Mouse (Mus musculus) MEL (cell line): ENCODE results near the gene Wdr26. TPM values are rescaled to one million over a fixed set of nuclear protein-coding genes. Genes with fewer than 3 reads are reported as not detected.

Experiments used
- DNase-seq: peaks from one replicate; pipeline ENCODE4 v3.0.0; 2011; ENCODE audit warnings: low read depth, low spot score
- H3K27ac ChIP-seq: 2 replicates; pipeline ENCODE4 v1.5.1; 2012; ENCODE audit warnings: low read depth, mild to moderate bottlenecking, control low read depth, low read length, moderate library complexity; ENCODE audit not compliant: control insufficient read depth
- H3K27me3 ChIP-seq, 2 experiments: fragments of 150-350 bp in 1 of 2; sonication (generic) in 1 of 2; 2 replicates each; pipeline ENCODE4 v1.6.1; 2012; ENCODE audit warnings: low read length in 2 of 2, mild to moderate bottlenecking in 2 of 2, improper control_type of control experiment in 1 of 2, moderate library complexity in 1 of 2; ENCODE audit not compliant: insufficient read depth in 2 of 2, control insufficient read depth in 1 of 2
- H3K36me3 ChIP-seq, 2 experiments: 2 replicates each; pipeline ENCODE4 v1.6.1; 2012 to 2014; ENCODE audit warnings: low read length in 2 of 2, improper control_type of control experiment in 1 of 2, inconsistent platforms in 1 of 2, mild to moderate bottlenecking in 1 of 2; ENCODE audit not compliant: insufficient read depth in 2 of 2, control insufficient read depth in 1 of 2
- H3K4me1 ChIP-seq, 2 experiments: fragments of 150-350 bp in 1 of 2; sonication (generic) in 1 of 2; 2 replicates each; pipeline ENCODE4 v1.6.1; 2012; ENCODE audit warnings: low read length in 2 of 2, improper control_type of control experiment in 1 of 2, mild to moderate bottlenecking in 1 of 2; ENCODE audit not compliant: insufficient read depth in 2 of 2, control insufficient read depth in 1 of 2
- H3K4me3 ChIP-seq, 2 experiments: fragments of 150-350 bp in 1 of 2; sonication (generic) in 1 of 2; 2 replicates each; pipeline ENCODE4 v1.5.1; 2012; ENCODE audit warnings: low read depth in 2 of 2, low read length in 2 of 2, mild to moderate bottlenecking in 2 of 2, moderate library complexity in 2 of 2, control low read depth in 1 of 2, improper control_type of control experiment in 1 of 2; ENCODE audit not compliant: control insufficient read depth in 1 of 2, insufficient read depth in 1 of 2
- H3K79me2 ChIP-seq: 2 replicates; pipeline ENCODE4 v1.6.1; 2012; ENCODE audit warnings: mild to moderate bottlenecking, low read length, moderate library complexity; ENCODE audit not compliant: control insufficient read depth, poor library complexity, insufficient read depth
- H3K9ac ChIP-seq: 2 replicates; pipeline ENCODE4 v1.6.1; 2012; ENCODE audit warnings: low read depth, mild to moderate bottlenecking, control low read depth, low read length, moderate library complexity; ENCODE audit not compliant: control insufficient read depth, poor library complexity, severe bottlenecking
- H3K9me3 ChIP-seq: fragments of 150-350 bp; sonication (generic); replicated peaks from 2 replicates; pipeline ENCODE4 v1.6.1; 2012; ENCODE audit warnings: mild to moderate bottlenecking, low read length, improper control_type of control experiment, moderate library complexity; ENCODE audit not compliant: insufficient read depth
- BHLHE40 ChIP-seq: IDR thresholded peaks from 2 replicates; pipeline ENCODE4 v1.6.1; 2012; ENCODE audit warnings: low read depth, mild to moderate bottlenecking, inconsistent platforms, low read length, improper control_type of control experiment, borderline replicate concordance
- CHD2 ChIP-seq: IDR thresholded peaks from 2 replicates; pipeline ENCODE4 v1.6.1; 2011; ENCODE audit warnings: low read length, improper control_type of control experiment
- CTCF ChIP-seq, 3 experiments: IDR thresholded peaks in 2 of 3; conservative IDR thresholded peaks in 1 of 3; 2 replicates each; pipeline ENCODE4 v1.5.1; 2011 to 2012; ENCODE audit warnings: low read length in 3 of 3, low read depth in 2 of 3, mild to moderate bottlenecking in 2 of 3, improper control_type of control experiment in 1 of 3, inconsistent platforms in 1 of 3, mixed read lengths in 1 of 3, moderate library complexity in 1 of 3; ENCODE audit not compliant: control insufficient read depth in 1 of 3, insufficient read depth in 1 of 3, poor library complexity in 1 of 3, severe bottlenecking in 1 of 3
- ELF1 ChIP-seq: IDR thresholded peaks from 2 replicates; pipeline ENCODE4 v1.6.1; 2014; ENCODE audit warnings: low read depth, mild to moderate bottlenecking, inconsistent platforms, low read length, improper control_type of control experiment, moderate library complexity
- GABPA ChIP-seq: IDR thresholded peaks from 2 replicates; pipeline ENCODE4 v1.6.1; 2012; ENCODE audit warnings: low read depth, mild to moderate bottlenecking, inconsistent platforms, low read length, improper control_type of control experiment, moderate library complexity
- HCFC1 ChIP-seq: IDR thresholded peaks from 2 replicates; pipeline ENCODE4 v1.6.1; 2012; ENCODE audit warnings: low read depth, mild to moderate bottlenecking, inconsistent platforms, low read length, improper control_type of control experiment, moderate library complexity
- JUND ChIP-seq: IDR thresholded peaks from 2 replicates; pipeline ENCODE4 v1.6.1; 2011; ENCODE audit warnings: low read depth, mild to moderate bottlenecking, improper control_type of control experiment, low read length
- MAX ChIP-seq: IDR thresholded peaks from 2 replicates; pipeline ENCODE4 v1.6.1; 2011; ENCODE audit warnings: low read length, improper control_type of control experiment
- MAZ ChIP-seq: IDR thresholded peaks from 2 replicates; pipeline ENCODE4 v1.6.1; 2012; ENCODE audit warnings: low read depth, mild to moderate bottlenecking, inconsistent platforms, low read length, improper control_type of control experiment
- MEF2A ChIP-seq: IDR thresholded peaks from 2 replicates; pipeline ENCODE4 v1.6.1; 2014; ENCODE audit warnings: low read depth, mild to moderate bottlenecking, inconsistent platforms, low read length, improper control_type of control experiment; ENCODE audit not compliant: poor library complexity, insufficient replicate concordance, severe bottlenecking; ENCODE audit errors: extremely low read depth
- MXI1 ChIP-seq: IDR thresholded peaks from 2 replicates; pipeline ENCODE4 v1.6.1; 2011; ENCODE audit warnings: mild to moderate bottlenecking, low read depth, low read length, improper control_type of control experiment
- MYC ChIP-seq: IDR thresholded peaks from 2 replicates; pipeline ENCODE4 v1.6.1; 2011; ENCODE audit warnings: low read depth, mild to moderate bottlenecking, low read length, improper control_type of control experiment, moderate library complexity
- NELFE ChIP-seq: IDR thresholded peaks from 2 replicates; pipeline ENCODE4 v1.6.1; 2011; ENCODE audit warnings: low read depth, low read length, improper control_type of control experiment
- NRF1 ChIP-seq: IDR thresholded peaks from 2 replicates; pipeline ENCODE4 v1.6.1; 2014; ENCODE audit warnings: low read depth, mild to moderate bottlenecking, inconsistent platforms, low read length, improper control_type of control experiment, moderate library complexity; ENCODE audit not compliant: poor library complexity, insufficient read depth, severe bottlenecking
- POLR2A ChIP-seq, 2 experiments: IDR thresholded peaks; 2 replicates each; pipeline ENCODE4 v1.6.1; 2011 to 2012; ENCODE audit warnings: low read length in 2 of 2, mild to moderate bottlenecking in 2 of 2, control low read depth in 1 of 2, improper control_type of control experiment in 1 of 2, low read depth in 1 of 2, moderate library complexity in 1 of 2; ENCODE audit not compliant: control insufficient read depth in 1 of 2, insufficient read depth in 1 of 2, poor library complexity in 1 of 2
- POLR2AphosphoS2 ChIP-seq: IDR thresholded peaks from 2 replicates; pipeline ENCODE4 v1.6.1; 2011; ENCODE audit warnings: low read length, improper control_type of control experiment
- POLR2AphosphoS5 ChIP-seq: IDR thresholded peaks from 2 replicates; pipeline ENCODE4 v1.6.1; 2012; ENCODE audit warnings: low read depth, borderline replicate concordance, mild to moderate bottlenecking, inconsistent platforms, low read length, moderate library complexity, mixed read lengths
- RAD21 ChIP-seq: IDR thresholded peaks from 2 replicates; pipeline ENCODE4 v1.6.1; 2011; ENCODE audit warnings: mild to moderate bottlenecking, low read depth, low read length, improper control_type of control experiment
- SIN3A ChIP-seq: IDR thresholded peaks from 2 replicates; pipeline ENCODE4 v1.6.1; 2012; ENCODE audit warnings: low read length, improper control_type of control experiment, inconsistent platforms
- SMC3 ChIP-seq: IDR thresholded peaks from 2 replicates; pipeline ENCODE4 v1.6.1; 2011; ENCODE audit warnings: low read depth, low read length, improper control_type of control experiment
- TAL1 ChIP-seq: IDR thresholded peaks from 2 replicates; pipeline ENCODE4 v1.6.1; 2012; ENCODE audit warnings: mild to moderate bottlenecking, inconsistent platforms, low read length, moderate library complexity, mixed read lengths
- TBP ChIP-seq: IDR thresholded peaks from 2 replicates; pipeline ENCODE4 v1.8.0; 2011; ENCODE audit warnings: low read depth, low read length, improper control_type of control experiment
- TCF12 ChIP-seq: IDR thresholded peaks from 2 replicates; pipeline ENCODE4 v1.6.1; 2014; ENCODE audit warnings: low read depth, mild to moderate bottlenecking, inconsistent platforms, low read length, improper control_type of control experiment, moderate library complexity
- UBTF ChIP-seq: IDR thresholded peaks from 2 replicates; pipeline ENCODE4 v1.6.1; 2012; ENCODE audit warnings: low read depth, mild to moderate bottlenecking, inconsistent platforms, low read length, improper control_type of control experiment, moderate library complexity, borderline replicate concordance; ENCODE audit not compliant: insufficient read depth
- USF1 ChIP-seq: IDR thresholded peaks from 2 replicates; pipeline ENCODE4 v1.6.1; 2014; ENCODE audit warnings: low read depth, mild to moderate bottlenecking, inconsistent platforms, low read length, improper control_type of control experiment, moderate library complexity
- ZC3H11A ChIP-seq: IDR thresholded peaks from 2 replicates; pipeline ENCODE4 v1.6.1; 2012; ENCODE audit warnings: low read depth, mild to moderate bottlenecking, inconsistent platforms, low read length, improper control_type of control experiment
- ZKSCAN1 ChIP-seq: IDR thresholded peaks from 2 replicates; pipeline ENCODE4 v1.6.1; 2012; ENCODE audit warnings: low read depth, mild to moderate bottlenecking, inconsistent platforms, low read length, improper control_type of control experiment, moderate library complexity
- ZMIZ1 ChIP-seq: IDR thresholded peaks from 2 replicates; pipeline ENCODE4 v1.6.1; 2012; ENCODE audit warnings: low read depth, mild to moderate bottlenecking, inconsistent platforms, low read length, improper control_type of control experiment, moderate library complexity
- ZNF384 ChIP-seq: IDR thresholded peaks from 2 replicates; pipeline ENCODE4 v1.6.1; 2012; ENCODE audit warnings: low read depth, mild to moderate bottlenecking, inconsistent platforms, low read length, improper control_type of control experiment
- polyA plus RNA-seq, 2 experiments: library from polyadenylated mRNA; stranded (reverse) in 1 of 2; unstranded in 1 of 2; fragments of >175 nt in 1 of 2; fragments of >200 nt in 1 of 2; gene quantifications; 2 replicates each; pipeline versions ENCODE4 v1.2.1 to v1.2.4; 2012; ENCODE audit warnings: low replicate concordance in 2 of 2, low read depth in 1 of 2; ENCODE audit not compliant: insufficient read length in 2 of 2, insufficient read depth in 1 of 2, missing spikeins in 1 of 2
- total RNA-seq: library from RNA; depleted of rRNA; stranded (reverse); fragments of 300-350 nt; gene quantifications from 2 replicates; pipeline ENCODE4 v1.2.3, GENCODE M21; 2012

Gene Wdr26
- total and polyA plus RNA-seq, 3 experiments, result 21.6 to 35.1 TPM; not detected in 1

DNA sequence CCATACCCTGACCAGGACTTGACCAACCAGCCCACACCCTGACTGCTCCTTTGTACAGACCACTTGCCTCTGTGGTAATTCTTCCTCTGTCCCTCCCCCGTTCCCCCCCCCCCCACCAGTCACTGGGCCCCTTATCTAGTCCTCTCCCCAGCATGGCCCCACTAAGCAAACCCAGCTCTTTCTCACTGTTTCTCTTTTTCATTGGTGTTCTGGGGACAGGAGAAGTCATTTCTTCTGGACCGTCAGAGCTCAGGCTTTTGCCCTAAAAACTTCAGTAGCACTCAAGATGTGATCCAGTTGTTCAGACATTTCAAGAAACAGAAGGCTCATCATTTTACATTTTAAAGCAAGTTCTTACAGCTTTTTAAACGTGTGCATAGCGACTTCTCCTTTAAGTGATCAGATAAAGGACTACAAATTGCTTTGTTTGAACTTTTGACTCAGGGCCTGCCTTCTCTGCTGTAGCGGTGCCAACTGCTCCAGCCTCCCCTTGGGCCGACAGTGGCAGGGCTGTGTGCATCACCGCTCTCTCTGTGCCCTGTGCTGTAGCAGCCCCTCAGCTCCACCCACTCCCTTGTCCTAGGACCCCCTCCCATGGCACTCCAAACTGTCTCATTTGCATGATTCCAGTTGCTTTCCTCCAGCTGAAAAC is 34.8 kb upstream of the Wdr26 start (continued):
- TF ChIP-seq MYC (peak; percentile 61), MEF2A (no peak), ZKSCAN1 (0 out of 2 replicates have a peak, but pooled peaks have one; percentile 26), NELFE (peak; percentile 53), GABPA (no peak), TAL1 (no peak), ZMIZ1 (peak; percentile 16; the same call in 1 of the 2 replicates), CTCF (IDR thresholded peaks at IDR 0.05 in 2 of 3, conservative IDR thresholded peaks at IDR 0.05 in 1 of 3; ENCODE audit: control insufficient read depth in 1 of 3, insufficient read depth in 1 of 3, low read depth in 2 of 3, low read length in 3 of 3, poor library complexity in 1 of 3, severe bottlenecking in 1 of 3) (no peak), JUND (no peak), BHLHE40 (0 out of 2 replicates have a peak, but pooled peaks have one; percentile 21), CHD2 (no peak), ELF1 (0 out of 2 replicates have a peak, but pooled peaks have one; percentile 3), USF1 (no peak)
- TF ChIP-seq, all 39 proteins: peak for 20

DNA sequence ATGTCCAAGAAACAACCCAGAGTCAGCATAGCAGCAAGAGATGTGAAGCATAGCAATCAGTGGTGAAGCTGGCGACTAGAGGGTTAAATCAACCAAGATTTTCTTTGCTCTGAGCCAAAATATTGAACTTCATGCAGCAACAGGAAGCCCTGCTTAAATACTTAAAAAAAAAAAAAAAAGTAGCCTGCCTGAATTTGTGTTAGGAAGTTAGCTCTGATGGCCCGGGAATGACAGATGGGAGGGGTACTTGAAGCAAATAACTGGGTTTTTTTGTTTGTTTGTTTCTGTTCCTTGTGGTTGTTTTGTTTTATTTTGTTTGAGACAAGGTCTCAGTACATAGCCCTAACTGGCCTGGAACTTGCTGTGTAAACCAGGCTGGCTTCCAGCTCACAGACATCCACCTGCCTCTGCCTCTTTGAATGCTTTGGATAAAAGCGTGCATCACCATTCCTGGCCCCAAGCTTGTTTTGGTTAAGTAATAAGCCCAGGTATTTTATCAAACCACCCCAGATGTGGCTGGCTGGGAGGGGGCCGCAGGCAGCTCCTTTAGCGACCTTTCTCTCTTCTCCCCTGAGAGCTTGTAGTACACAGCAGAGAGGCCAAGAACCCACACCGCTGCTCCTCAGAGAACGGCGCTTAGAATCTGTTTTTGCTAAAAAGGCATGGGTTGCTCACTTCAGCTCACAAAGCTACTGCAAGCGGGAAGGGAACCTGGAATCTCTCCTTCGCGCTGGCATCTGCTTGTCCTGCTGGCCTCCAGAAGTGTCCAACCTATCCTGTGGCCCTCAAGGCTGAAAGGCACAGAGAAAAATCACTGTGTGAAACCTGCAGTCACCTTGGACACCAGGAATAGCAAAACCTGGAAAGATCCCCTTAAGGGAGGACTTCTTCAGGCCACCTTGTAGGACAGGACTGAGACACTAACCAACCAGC is 34.0 kb upstream of the Wdr26 start:
- Histone ChIP-seq H3K27me3 (no peaks in the 10 kb centered on the region), H3K79me2 (no peaks in the 10 kb centered on the region; the same call in 1 of the 2 replicates), H3K4me3 (peak overlapping the region; percentile 57 to 76), H3K4me1 (peaks cover 16 to 34% of the 10 kb centered on the region in 2 experiments), H3K27ac (peak overlapping the region; percentile 100), H3K36me3 (peaks cover 0 to 15% of the 10 kb centered on the region in 2 experiments; a peak in 2 of 4 replicates), H3K9ac (peak overlapping the region; percentile 77), H3K9me3 (no peaks in the 10 kb centered on the region)
- DNase-seq, result peak; percentile 91
- TF ChIP-seq MAZ (peak; percentile 97), TCF12 (peak; percentile 97), BHLHE40 (peak; percentile 68; the same call in 1 of the 2 replicates), HCFC1 (no peak), ZKSCAN1 (no peak), CHD2 (no peak), MEF2A (no peak), ELF1 (no peak), MAX (peak; percentile 35; the same call in 1 of the 2 replicates), ZNF384 (peak; percentile 85), SMC3 (no peak), SIN3A (peak; percentile 85), GABPA (no peak), RAD21 (no peak), MXI1 (0 out of 2 replicates have a peak, but pooled peaks have one; percentile 21), ZMIZ1 (peak; percentile 75), POLR2A (IDR thresholded peaks at IDR 0.05; ENCODE audit: control insufficient read depth in 1 of 2, insufficient read depth in 1 of 2, low read depth in 1 of 2, low read length in 2 of 2, poor library complexity in 1 of 2) (peak in 1 of 2 experiments; percentile 52; a peak in 1 of 4 replicates), UBTF (no peak), NRF1 (no peak), NELFE (peak; percentile 44; the same call in 1 of the 2 replicates), POLR2AphosphoS5 (no peak), POLR2AphosphoS2 (no peak), CTCF (IDR thresholded peaks at IDR 0.05 in 2 of 3, conservative IDR thresholded peaks at IDR 0.05 in 1 of 3; ENCODE audit: control insufficient read depth in 1 of 3, insufficient read depth in 1 of 3, low read depth in 2 of 3, low read length in 3 of 3, poor library complexity in 1 of 3, severe bottlenecking in 1 of 3) (no peak), TBP (peak; percentile 59; the same call in 1 of the 2 replicates), ZC3H11A (no peak)
